Mouse (Mus musculus) gastrocnemius, postnatal 4 days (tissue): Measurements from ENCODE around the gene Gosr1. TPM values are rescaled to one million over a fixed set of nuclear protein-coding genes. Genes with fewer than 3 reads are reported as not detected.
"Not testable (repeated sequence)": the region's sequence is repeated elsewhere in the genome, so short reads cannot be mapped to it uniquely, and the experiment has no call there.

ENCODE experiments used
- DNase-seq, 2 experiments: peaks; one replicate each; pipeline ENCODE4 v3.0.0; 2021 to 2022; ENCODE audit warnings: low spot score in 2 of 2, mixed read lengths in 2 of 2
- total RNA-seq, 2 experiments: library from RNA; stranded (reverse); gene quantifications; 2 replicates each; pipeline ENCODE4 v1.2.3; 2021

Gosr1 gene
- total RNA-seq, 2 experiments from 2014 or later = 26.4 to 33.2 TPM

DNA sequence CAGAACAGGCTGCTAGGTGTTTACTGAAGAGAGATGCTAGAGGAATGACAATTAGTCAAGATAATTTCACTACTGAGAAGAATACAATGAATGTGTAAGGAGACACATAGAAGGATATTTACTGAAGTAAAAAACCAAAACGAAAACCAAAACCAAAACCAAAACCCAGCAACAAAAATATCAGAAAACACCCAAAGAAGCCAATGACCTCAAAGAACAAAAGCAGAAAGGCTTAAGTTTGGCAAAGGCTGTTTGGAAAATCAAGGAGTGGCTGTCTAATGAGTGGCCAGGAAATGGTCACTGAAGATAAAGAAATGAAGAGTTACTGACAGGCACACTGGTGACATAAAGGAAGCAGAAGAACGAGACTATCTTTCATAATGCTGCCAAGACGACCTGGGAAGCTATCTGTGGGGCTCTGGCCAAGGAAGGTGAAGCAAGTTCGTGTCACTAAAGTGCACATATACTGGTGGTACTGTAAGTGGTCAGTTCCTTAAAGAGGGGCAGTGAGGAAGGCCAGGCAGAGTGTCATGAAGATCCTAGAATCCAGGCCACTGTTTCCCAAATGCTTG lies 27.5 kb downstream of the Gosr1 start:
- no peak for DNase-seq

DNA sequence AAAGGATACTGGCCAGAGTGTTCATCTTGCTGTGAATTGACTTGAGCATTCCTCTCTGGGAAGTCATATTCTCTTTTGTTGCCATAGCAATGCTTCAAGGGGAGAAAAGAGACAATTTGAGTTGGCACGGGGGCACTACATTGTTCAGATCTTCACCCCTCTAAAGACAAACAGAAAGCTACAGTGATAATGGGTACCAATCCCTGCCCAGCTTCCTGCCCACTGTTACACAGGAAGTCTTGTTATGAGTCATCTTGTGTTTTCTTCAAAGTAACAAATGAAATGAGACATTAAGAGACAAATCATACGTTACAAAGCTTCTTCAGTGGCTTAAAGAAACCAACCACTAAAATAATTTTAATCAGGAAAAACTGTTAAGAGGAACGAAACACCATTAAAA lies 28.8 kb downstream of the Gosr1 start:
- DNase-seq = no peak

DNA sequence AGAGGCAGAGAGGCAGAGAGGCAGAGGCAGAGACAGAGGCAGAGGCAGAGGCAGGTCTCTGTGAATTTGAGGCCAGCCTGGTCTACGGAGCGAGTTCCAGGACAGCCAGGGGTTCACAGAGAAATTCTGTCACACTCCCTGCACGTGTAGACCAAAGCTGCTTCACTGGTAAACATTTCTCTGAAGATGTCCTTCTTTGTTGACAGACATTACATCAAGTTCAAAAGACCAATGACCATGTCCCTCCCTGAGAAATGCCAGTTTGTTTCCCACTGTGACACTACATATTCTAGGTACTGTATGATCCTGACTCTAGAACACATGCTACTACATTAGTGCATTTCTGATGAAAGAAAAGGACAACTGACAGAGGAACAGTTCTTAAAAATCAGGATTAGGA lies 32.7 kb downstream of the Gosr1 start:
- no peak for DNase-seq

DNA sequence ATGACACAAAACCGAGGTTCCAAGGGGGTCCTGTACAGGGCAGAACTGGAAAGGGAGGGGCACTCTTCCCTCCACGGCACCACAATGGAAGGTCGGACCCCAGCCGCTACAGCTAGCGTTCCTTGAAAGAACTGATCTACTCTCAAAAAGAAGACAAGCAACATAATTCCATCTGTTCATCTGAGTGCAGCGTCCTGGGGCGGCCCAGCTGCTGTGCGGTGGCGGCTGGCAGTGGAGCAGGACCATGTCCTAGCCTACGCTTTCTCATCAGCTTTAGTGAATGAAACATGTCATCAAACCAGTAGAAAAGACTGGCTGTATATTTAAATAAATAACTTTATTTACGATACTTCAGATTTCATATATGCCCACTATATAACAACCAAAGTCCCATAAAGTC lies 35.3 kb downstream of the Gosr1 start:
- no peak for DNase-seq

DNA sequence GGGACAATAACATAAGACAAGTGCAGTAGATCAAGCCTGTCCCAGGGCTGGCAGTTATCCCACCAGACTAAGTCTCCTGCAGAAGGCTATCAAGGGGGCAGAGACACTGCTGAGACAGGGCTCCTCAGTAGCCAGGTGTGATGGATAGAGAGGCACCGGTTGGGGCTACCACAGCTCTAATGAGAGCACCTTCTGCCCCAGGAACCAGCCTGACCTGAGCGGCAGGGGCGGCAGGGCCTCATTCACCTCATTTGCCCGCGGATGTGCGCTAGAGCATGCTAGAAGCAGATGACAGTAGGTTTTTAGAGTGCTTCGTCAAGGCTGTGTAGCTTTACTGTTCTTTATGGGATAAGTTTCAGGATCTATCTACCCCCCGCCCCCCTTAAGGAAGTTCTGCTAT lies 39.5 kb downstream of the Gosr1 start:
- no peak for DNase-seq

DNA sequence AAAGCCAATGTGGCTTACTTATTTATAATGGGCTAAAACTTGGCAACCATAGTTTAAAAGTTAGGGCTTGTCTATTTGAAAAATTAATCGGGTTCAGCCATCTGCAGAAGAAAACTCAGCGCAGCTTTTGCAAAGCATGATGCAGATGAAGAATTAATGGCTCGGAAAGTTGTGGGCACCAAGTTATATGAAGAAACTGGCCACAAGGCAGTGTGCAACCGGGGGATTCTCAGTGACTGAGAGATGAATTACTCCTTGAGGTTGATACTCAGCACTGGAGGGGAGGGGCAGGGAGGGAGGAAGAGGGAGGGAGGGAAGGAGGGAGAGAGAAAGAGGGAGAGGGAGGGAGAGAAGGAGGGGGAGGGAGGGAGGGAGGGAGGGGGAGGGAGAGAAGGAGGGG lies 46.4 kb downstream of the Gosr1 start:
- DNase-seq = no peak

DNA sequence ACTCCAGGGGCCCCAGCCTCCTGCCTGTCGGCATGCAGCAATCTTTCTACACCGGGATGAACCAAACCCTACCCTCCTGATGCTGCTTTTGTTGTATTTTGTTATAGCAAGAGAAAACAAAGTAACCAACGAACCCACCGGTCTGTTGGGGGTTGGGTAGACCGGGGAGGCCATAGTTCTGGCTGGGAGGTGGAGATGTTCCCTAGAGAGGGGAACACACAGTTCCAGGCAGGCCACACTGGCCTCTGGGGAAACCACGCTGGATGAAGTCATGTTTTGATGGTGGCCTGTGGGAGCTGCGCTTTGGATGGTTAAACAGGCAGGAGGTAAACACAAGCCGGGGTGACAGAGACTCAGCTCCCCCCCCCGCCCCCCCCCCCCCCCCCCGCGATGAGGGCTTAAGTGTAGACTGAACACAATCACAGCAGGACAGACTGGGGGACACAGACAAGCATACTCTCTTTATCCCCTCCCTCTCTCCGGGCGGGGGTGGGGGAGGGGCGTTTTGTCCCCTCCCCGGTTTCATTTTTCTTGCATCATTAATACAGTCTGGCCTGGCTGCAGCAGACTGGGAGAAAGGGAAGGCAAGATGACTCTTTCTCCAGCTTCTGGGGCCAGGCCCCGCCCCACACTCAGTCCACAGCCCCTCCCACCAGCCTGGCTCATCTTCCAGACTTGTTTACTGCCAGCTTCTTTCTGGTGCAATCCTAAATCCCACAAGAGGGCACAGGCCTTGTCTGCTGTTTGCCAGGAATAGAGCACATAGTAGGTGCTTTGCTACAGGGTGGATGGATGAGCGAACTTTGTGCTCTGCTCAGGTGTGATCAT lies 53.5 kb downstream of the Gosr1 start:
- peak in 1 of 2 experiments; percentile 32 for DNase-seq

DNA sequence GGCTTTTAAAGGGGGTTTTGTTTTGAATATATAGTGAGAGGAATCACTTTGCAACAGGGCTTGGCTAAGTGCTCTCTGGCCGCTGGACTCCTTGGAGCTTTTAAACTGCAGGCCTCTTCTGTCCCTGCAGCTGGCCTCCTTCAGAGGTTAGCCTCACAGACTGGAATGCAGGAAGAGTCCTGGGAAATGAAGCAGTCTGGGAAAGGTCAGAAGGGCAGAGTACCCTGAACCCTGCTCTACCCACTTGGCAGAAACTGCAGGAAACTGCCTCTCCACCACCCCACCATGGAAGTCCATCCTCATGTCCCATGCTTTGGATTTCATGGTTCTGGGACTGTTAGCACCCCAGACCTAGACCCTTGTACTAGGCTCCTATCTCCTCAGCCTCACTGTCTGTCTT lies 54.5 kb downstream of the Gosr1 start:
- DNase-seq = no peak

DNA sequence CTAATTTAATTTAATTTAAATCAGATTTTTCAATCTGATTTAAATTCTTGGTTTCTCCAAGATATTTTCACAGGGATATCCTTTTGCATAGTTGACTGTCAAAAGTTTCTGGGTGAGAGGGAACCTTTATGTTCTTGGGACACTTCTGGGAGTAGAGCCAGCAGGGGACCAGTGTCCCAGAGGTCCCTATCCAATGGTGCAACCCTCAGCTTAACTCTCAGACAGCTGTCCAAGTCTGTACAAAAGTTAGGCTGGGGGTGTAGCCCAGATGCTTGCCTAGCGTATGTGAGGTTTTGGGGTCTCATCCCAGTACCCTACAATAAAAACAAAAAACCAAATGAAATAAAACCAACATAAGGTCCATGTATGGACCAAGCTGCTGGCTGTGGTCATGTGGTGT lies 55.3 kb downstream of the Gosr1 start:
- no peak for DNase-seq

DNA sequence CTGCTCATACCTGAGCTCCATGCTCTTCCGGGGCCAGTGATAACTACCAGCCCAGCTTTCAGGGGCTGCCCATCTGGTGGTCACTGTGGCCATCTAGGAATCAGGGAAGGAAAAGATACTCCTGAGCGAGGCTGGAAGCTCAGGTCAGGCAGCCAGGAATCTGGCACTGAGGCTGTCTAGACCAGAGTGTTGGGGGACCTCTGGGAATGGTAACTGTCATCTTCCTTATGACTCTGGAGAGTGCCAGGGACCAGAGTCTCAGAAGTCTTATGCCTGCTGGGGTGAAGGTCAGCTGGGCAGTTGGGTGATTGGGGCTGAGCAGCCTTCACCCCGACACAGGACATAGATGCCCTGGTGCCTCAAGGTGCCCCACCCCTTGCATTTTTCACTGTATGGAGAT lies 55.7 kb downstream of the Gosr1 start:
- DNase-seq = no peak

DNA sequence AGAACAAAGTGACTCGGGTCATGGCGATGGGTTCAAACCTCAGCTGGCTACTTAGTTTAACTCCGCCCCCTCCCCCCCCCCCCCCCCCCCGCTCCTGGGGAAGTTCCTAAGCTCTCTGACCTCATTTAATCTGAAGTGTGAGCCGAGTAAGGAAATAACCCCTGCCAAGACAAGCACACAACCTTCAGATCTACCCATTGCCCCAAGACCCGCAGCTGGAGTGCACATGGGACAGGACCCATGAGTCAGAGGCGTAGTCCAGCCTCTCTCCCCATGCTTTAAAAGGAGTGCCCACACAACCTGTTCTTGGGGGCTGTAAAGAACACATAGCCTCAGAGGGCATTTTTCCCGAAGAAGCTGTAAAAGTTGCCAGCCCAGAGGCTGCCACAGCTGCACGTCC lies 63.8 kb downstream of the Gosr1 start:
- DNase-seq = no peak

DNA sequence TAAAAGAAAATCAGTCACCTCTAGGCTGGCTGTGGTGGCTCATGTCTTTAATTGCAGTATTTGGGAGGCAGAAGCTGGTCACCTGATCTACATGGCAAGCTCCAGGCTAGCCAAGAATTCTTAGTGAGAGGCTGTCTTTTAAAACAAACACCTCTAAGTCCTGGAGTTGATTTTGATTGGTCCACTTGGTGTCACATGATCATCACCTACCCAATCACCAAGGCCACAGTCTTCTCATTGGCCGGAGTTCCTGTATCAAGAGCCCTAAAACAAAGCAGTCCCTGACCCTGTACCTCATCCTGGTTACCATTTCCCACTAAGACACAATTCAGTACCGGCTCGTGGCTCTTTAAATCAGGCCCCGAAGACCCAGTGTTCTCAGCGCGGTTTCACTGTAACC lies 67.6 kb downstream of the Gosr1 start:
- no peak for DNase-seq

DNA sequence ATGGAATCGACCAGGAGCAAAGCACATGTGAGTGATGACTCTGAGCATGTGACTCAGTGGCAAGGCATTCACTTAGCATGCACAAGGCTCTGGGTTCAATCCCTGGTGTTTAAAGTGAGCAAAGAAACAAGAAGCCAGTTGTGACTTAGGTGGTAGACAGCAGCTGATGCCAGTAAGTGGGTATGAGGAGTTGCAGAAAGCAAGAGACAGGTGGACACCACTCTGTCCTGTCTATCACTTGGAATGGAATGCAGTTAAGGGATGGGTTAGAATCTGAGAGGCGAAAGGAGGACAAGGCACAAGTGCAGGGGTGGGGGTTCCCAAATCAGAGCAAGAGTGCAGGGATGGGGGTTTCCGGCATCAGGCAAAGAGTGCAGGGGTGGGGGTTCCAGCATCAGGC lies 71.3 kb downstream of the Gosr1 start:
- no peak for DNase-seq

DNA sequence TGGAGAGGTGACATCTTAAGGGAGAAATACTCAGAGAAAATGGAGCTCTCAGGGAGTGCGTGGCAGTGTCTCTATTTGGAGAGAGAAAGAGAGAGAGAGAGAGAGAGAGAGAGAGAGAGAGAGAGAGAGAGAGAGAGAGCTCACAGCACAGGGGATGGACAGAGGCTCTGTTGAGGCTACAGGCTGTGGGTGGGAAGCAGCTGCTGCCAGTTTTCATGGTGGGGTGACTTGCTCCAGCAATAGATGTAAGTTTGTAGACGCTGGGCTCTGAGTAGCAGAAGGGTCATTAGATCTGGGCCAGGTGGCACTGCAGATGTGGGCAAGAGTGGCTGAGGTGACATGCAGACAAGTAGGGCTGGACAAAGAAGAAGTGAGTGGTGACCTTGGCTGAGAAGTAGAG lies 77.8 kb downstream of the Gosr1 start:
- DNase-seq = no peak

DNA sequence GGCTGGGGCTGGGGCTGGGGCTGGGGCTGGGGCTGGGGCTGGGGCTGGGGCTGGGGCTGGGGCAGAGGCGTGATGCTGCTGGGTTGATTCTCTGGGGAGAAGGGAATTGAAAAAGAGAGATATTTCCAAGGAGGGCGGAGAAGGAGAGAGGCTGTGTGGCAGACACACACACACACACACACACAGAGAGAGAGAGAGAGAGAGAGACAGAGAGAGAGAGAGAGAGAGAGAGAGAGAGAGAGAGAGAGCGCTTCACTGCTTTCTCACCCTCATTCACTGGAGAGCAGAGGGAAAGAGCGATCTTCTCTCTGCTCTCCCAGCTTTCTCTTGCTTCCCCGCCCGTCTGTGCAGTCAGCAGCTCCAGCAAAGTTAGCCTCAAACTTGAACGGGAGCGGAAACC lies 83.9 kb downstream of the Gosr1 start, which contains the start of gene Trarg1:
Gene Trarg1, plus strand, starts transcription at position 301 of the 400 bp plus-strand sequence.
- not testable (repeated sequence) for DNase-seq

Other genes starting within 250 kb of the Gosr1 start
- gene Abr, start 141.3 kb downstream of the Gosr1 start, total RNA-seq = 10 to 100 TPM; 32.4 to 37.8 TPM
- not detected for gene Bhlha9, start 91.1 kb downstream of the Gosr1 start, total RNA-seq
- gene Trarg1, start 83.8 kb downstream of the Gosr1 start, total RNA-seq = 1 to 10 TPM; 3.3 to 8.7 TPM
- gene Cpd, start 83.4 kb upstream of the Gosr1 start, total RNA-seq = 10 to 100 TPM; 63.3 to 66.3 TPM
- under 1 TPM; 0.26 to 0.42 TPM for gene Tmigd1, start 138.6 kb upstream of the Gosr1 start, total RNA-seq
- gene Blmh, start 161.2 kb upstream of the Gosr1 start, total RNA-seq = 10 to 100 TPM; 70.3 to 70.9 TPM
- gene Slc6a4, start 235.0 kb upstream of the Gosr1 start, total RNA-seq = 1 to 10 TPM; 1.5 to 2.9 TPM